Mouse (Mus musculus) retina, postnatal 1 day (tissue): Measurements from ENCODE around the gene Lca5l.

Experiments
- DNase-seq: peaks from one replicate; pipeline ENCODE4 v3.0.0-alpha.2; 2012

Lca5l gene

GRCm38 (mm10) chr16:96110655-96111345 lies 81.3 kb downstream of the Lca5l start:
- no peak for DNase-seq

DNA sequence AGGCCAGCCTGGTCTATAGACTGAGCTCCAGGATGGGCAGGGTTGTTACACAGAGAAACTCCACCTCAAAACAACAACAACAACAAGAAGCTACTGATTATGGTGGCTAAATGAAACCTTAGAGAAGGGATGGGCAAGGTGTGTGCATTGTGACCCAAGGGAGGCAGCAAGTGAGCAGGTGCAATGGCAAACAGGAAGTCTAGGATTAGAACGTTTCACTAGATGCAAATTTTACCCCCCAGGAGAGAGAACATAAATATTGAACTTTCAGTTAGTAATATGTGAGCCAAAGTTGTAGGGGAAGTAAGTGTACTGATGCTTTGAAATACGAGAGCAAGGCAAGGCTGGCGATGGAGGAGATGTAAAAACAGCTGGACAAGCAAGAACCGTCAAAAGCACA lies 82.4 kb downstream of the Lca5l start:
- DNase-seq: no peak
